Mouse (Mus musculus) spleen, adult 18-20 months (tissue): Measurements from ENCODE around the gene Qpctl.
"Not testable (repeated sequence)": the region's sequence is repeated elsewhere in the genome, so short reads cannot be mapped to it uniquely, and the experiment has no call there.

ENCODE experiments used
- DNase-seq, 2 experiments: peaks; one replicate each; pipeline ENCODE4 v3.0.0; 2022; ENCODE audit warnings: mixed read lengths in 2 of 2

The Qpctl gene

GRCm38 (mm10) chr7:19163752-19164151, 14.7 kb upstream of the Qpctl start:
- no peak for DNase-seq

DNA sequence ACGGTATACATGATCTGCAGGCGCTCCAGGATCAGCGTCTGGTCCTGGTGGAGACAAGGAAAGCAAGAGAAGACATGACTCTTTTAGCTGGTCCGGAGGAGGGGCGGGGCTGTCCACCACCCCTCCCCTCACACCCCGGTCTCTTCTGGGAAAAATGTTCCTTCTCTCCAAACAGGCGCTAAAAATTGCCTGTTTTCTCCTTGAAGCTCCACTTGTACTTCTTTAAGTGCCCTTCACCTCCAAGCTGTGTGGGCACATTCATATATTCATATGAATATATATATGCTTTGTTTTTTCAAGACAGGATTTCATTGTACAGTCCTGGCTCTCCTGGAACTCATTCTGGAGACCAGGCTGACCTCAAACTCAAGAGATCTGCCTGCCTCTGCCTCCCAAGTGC, 13.8 kb upstream of the Qpctl start:
- no peak for DNase-seq

GRCm38 (mm10) chr7:19160115-19160514, 11.0 kb upstream of the Qpctl start:
- no peak for DNase-seq

GRCm38 (mm10) chr7:19159411-19159810, 10.3 kb upstream of the Qpctl start:
- DNase-seq = no peak

DNA sequence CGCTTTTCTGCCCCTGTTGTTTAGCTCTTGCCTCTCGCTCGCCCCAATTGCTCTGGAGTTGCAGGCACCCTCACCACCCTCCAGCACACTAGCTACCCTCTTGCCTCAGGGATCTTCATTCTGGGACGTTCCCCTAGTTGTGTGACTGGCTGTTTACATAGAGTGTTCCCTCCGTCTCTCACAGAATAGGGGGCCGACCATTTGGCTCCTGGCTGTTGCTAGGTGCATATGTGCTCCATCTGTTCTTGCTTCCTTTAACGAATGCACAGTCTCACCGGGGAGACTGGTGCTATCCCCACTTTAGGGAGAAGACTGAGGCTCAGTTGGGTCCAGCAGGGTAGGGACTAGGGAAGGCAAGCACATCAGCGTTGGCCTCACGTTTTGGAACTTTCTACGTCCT, 9.5 kb upstream of the Qpctl start:
- no peak for DNase-seq

DNA sequence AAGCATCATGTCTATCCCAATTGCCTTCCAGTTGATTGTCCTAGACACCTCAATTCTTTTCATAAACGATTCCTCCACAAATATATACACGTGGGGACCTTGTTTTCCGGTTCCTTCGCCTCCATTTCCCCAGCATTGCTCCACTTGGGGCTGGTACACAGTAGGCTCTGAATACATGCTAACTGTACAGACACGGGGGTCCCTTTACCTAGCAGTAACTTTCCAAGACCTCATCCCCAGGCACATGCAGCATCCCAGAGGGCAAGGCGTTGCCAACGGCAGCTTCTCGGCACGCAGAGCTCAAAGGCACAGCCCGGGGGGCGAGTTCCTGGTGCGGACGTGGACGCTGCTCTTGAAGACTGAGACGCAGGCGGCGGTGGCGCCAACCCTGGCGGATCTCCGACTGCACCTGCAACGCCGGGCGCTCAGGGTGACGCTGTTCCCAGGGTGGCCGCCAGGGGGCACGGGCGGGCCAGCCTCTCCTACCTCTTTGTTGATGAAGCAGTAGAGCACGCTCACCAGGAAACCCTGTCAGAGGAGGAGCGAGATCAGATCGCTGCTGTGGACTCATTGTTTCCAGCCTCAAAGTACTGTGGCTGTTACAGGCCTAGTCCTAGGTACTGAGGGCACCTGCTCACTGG, 8.2 kb upstream of the Qpctl start:
- DNase-seq = peak; percentile 83 to 96

DNA sequence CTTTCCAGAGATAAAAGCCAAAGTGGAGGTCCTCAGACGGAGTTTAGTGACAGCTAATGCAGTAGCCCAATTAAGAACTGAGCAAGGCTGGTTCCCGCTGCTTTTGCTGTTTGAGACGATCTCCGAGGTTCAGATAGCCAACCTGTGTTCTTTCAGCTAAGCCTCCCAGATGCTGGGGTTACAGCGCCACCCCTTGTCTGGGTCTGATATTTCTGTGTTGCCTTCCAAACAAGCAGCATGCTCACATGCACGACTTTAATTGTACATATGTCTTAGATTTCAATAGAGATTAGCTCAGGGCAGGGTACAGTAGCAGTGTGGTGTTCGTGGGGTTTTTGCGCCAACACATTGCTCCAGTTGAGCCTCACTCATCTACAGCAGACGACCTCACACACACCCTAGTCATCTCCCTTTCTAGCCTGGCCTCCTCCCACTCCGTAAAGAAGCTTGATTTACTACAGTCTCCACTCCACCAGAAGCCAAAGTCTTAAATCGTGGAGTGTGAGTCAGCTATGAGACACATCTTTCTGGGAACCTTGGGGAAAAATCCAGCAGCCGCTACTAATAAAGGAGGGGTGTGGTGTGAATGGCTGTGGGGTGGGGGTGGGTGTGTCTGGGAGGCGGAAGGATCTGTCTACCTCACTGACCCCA, 6.9 kb upstream of the Qpctl start:
- DNase-seq = no peak

DNA sequence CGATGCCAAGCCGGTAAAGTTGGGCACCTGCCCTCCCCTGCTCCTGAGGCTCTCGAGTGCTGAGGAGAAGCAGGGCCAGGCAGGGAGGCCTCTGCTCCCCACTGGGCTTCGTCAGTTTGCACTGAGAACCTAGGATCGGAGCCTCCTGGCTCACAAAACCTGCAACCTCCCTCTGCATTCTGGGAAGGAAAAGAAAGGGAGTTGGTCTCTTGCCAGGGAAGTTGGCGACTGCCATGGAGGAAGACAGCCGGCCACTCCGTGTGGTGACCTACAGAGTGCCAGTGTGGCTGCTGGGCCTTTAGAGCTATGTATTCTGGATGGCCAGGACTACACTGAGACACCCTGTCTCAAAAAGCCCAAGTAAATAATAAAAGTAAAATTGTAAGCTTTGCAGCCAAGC, 5.7 kb upstream of the Qpctl start:
- no peak for DNase-seq

DNA sequence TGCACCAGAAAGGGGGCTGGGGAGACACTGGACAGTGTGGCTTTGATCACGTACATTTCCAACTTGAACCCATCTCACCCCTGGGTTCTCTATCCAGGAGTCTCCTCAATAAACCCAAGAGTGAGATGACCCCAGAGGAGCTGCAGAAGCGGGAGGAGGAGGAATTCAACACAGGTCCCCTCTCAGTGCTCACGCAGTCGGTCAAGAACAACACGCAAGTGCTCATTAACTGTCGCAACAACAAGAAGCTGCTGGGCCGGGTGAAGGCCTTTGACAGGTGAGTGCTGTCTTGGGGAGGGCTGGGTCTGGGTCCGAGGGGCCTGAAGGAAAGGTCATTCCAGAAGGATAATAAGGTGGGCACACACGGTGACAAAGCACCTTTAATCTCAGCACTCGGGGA, 2.0 kb upstream of the Qpctl start:
- not testable (repeated sequence) for DNase-seq

- DNase-seq = peak; percentile 88 to 94
Observed at GRCm38 (mm10) chr7:19149626-19150025, 535 bp upstream of the Qpctl start, which contains the start of gene Snrpd2. Snrpd2 (plus strand) TSS chr7:19149722.

- no peak for DNase-seq
Observed at GRCm38 (mm10) chr7:19148180-19148874, 764 bp downstream of the Qpctl start.

DNA sequence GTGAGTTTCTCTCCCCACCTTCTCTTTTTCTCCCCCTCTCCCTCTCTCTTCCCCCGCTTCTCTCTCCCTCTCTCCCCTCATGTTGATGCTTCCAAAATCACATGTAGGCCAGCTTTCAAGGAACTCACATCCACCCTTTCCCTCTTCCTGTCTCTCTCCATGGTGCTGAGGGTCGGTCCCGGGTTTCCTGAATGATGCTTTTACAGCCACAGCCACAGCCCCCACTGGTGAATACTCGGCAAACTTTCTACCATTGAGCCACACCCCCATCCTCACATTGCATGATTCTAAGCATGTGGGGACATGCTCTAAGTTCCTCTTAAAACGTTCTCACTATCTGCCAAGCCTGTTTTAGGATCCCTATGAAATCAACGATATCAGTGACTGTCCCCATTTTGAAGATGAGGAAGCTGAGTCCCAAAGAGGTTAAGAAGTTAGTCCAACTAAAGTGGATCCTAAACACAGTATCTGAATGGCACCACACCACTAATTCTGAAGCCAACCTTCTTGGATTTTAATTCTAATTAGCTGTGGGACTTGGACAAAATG, 1.5 kb downstream of the Qpctl start:
- no peak for DNase-seq

DNA sequence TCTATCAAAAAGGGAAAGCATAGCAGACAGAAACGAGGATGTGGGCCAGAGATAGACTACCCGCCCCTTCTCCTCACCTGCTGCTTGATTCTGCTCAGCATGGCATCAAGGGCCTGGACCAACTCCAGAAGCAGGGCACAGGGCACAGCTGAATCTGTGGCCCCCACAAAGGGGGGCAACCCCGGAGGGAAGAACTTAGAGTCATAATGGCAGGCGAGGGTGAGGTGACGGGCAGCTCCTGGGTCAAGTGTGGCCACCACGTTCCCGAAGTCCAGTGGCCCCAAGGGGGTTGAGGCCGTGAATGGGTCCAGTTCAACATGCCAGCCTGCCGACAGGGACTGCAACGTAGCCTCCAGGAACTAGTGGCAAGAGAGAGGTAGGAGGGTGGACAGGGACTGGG, 2.3 kb downstream of the Qpctl start:
- DNase-seq = no peak

DNA sequence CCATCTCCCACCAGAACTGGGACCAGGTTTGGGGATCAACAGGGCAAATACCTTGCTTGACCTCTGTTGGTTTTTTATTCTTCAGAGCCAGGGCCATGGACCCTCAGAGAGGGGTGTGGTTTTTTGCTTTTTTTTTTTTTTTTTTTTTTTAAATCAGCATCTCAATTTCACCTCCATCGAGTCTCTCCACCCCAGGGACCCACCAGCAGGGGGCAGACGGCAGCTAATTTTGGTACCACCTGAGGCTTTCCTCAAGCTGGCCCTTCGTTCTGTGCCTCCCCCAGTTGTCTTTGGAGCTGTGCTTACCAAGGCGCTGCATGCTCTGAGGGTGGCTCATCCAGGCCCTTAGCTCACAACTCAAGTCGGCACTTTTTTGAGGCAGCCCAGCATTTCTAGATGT, 11.7 kb downstream of the Qpctl start:
- DNase-seq = peak; percentile 35 to 63

GRCm38 (mm10) chr7:19136673-19137334, 12.3 kb downstream of the Qpctl start:
- DNase-seq = no peak

GRCm38 (mm10) chr7:19136168-19136567, 12.9 kb downstream of the Qpctl start:
- DNase-seq = no peak

DNA sequence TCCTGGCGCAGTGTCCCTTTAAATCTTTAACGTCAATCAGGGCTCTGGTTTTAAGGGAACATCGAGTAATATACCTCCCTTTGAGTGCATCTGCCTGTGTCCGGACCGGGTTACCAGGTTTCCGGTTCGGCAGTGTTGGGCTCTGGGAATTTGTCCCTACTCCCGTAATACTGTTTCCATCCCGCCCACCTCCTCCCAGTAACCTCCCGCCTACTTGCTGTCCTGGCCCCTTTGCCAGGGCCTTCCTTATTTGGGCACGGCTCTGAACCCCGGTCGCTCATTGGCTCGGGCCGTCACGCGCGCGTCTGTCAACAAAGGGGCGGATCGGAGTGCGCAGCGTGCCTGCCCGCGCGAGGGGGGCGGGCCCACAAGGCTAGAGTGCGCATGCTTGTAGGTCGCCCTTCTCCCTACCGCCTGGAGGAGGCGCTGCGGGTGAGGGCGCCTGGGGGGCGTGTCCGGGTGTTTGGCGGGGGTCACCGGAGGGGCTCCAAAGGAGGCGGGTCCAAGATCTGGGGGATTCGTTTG, 17.7 kb downstream of the Qpctl start:
- DNase-seq = peak; percentile 85 to 90

GRCm38 (mm10) chr7:19130657-19131056, 18.4 kb downstream of the Qpctl start:
- DNase-seq = no peak

DNA sequence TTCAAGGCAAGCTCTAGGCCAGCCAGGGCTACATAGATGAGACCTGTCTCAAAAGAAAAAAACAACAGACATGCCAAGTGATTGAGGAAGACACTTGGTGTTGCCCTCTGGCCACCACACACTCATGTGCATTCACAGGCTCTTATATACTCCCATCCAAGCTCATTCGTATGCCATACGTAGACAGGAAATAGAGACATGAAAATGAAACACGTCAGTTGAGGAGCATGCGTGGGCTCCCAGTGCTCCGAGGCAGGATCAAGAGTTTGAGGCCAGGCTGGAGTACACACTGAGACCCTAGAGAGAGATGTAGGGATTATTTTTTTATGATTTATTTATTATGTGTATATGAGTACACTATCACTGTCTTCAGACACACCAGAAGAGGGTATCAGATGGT, 19.7 kb downstream of the Qpctl start:
- no peak for DNase-seq

DNA sequence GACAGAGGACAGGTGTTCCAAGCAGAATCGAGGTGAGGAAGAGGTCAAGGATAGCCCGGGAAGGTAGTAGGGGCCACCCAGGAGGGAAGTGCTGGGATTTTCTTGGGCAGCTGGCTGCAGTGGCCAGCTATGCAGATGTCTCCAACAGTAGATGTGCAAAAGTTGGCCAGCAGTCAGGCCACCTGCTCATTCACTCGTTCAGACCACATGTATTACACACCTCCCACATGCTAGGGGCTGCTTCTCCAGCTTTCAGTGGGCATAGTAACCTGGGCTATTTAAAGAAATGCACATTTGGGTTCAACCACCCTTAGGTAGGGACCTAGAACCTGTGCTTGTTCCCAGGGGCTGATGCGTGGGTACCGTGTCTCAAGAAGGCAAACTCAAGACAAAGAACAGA, 21.3 kb downstream of the Qpctl start:
- DNase-seq = no peak

- no peak for DNase-seq
Observed at GRCm38 (mm10) chr7:19124713-19125112, 24.4 kb downstream of the Qpctl start.

GRCm38 (mm10) chr7:19121686-19122085, 27.4 kb downstream of the Qpctl start:
- no peak for DNase-seq
